In genomic region chr5:146220501-146220878, GRCm38 (mm10) we compare ENCODE assay signal across 8 mouse cellular contexts. TPM values are rescaled to one million over a fixed set of nuclear protein-coding genes. Genes with fewer than 3 reads are reported as not detected.
DNase-seq lines count a peak whose midpoint lies in the region; ATAC-seq lines count a peak whose summit lies in the region.

No protein-coding gene starts in this region.

- no peaks in the 10 kb centered on the region; the same call in 1 of the 2 replicates for H3K4me1 ChIP-seq in neural tube, embryonic 11.5 days (ENCODE audit: control insufficient read depth, insufficient read depth, low read length)
- peaks cover 21% of the 10 kb centered on the region for H3K4me1 ChIP-seq in forebrain, embryonic 10.5 days
- H3K4me1 ChIP-seq in liver, embryonic 11.5 days (replicated peaks; ENCODE audit: control insufficient read depth, insufficient read depth, low read length), result peaks cover 5% of the 10 kb centered on the region
- H3K4me1 ChIP-seq in stomach, embryonic 14.5 days (ENCODE audit: control insufficient read depth, insufficient read depth, low read length), result peaks cover 11% of the 10 kb centered on the region; the same call in 1 of the 2 replicates

- no peak for DNase-seq in neural tube, embryonic 11.5 days (ENCODE audit: low spot score)
- DNase-seq in neural tube, embryonic 10.5 days (ENCODE audit: extremely low spot score, low spot score), result no peak
- DNase-seq in forebrain, embryonic 10.5 days (ENCODE audit: extremely low spot score, low spot score), result no peak
- DNase-seq in liver, embryonic 11.5 days (ENCODE audit: low spot score), result no peak
- no peak for DNase-seq in cerebellum, adult 11-12 months
- no peak for DNase-seq in right cerebral cortex, adult 2 months (ENCODE audit: low spot score in 2 of 2)
- DNase-seq in thymus, postnatal 14 days, result no peak

- H3K27me3 ChIP-seq in neural tube, embryonic 11.5 days (ENCODE audit: control insufficient read depth, insufficient read depth, low read length), result no peaks in the 10 kb centered on the region
- no peaks in the 10 kb centered on the region for H3K27me3 ChIP-seq in forebrain, embryonic 10.5 days (ENCODE audit: poor library complexity, severe bottlenecking)
- no peaks in the 10 kb centered on the region for H3K27me3 ChIP-seq in liver, embryonic 11.5 days (replicated peaks; ENCODE audit: control insufficient read depth, insufficient read depth, low read length)
- no peaks in the 10 kb centered on the region for H3K27me3 ChIP-seq in stomach, embryonic 14.5 days (ENCODE audit: control insufficient read depth, insufficient read depth, low read length)

- H3K4me2 ChIP-seq in neural tube, embryonic 11.5 days (ENCODE audit: low read depth), result peak overlapping the region; percentile 67
- peak overlapping the region; percentile 70 for H3K4me2 ChIP-seq in liver, embryonic 11.5 days
- peak overlapping the region; percentile 54 for H3K4me2 ChIP-seq in stomach, embryonic 14.5 days (replicated peaks; ENCODE audit: low read depth, low read length)

- WGBS in neural tube, embryonic 11.5 days, result 11% methylated on average over 13 of the region's 13 CpGs
- whole genome bisulfite sequencing in forebrain, embryonic 10.5 days, result 11% methylated on average over 13 of the region's 13 CpGs
- WGBS in liver, embryonic 11.5 days, result 8% methylated on average over 13 of the region's 13 CpGs
- 8% methylated on average over 13 of the region's 13 CpGs for WGBS in stomach, embryonic 14.5 days

- ATAC-seq in neural tube, embryonic 11.5 days (ENCODE audit: insufficient read depth, low FRiP score, low TSS enrichment), result no peak; the same call in 1 of the 2 replicates
- ATAC-seq in liver, embryonic 11.5 days (replicated peaks; ENCODE audit: low FRiP score), result peak; percentile 68
- ATAC-seq in stomach, embryonic 14.5 days (ENCODE audit: insufficient number of reproducible peaks, insufficient read depth, low FRiP score, low read depth), result peak; percentile 34; the same call in 1 of the 2 replicates

- peak overlapping the region; percentile 53 for H3K4me3 ChIP-seq in neural tube, embryonic 11.5 days (ENCODE audit: low read depth, low read length)
- peak overlapping the region; percentile 76 for H3K4me3 ChIP-seq in forebrain, embryonic 10.5 days
- H3K4me3 ChIP-seq in liver, embryonic 11.5 days (ENCODE audit: low read depth, low read length), result peak overlapping the region; percentile 70
- peak overlapping the region; percentile 71 for H3K4me3 ChIP-seq in stomach, embryonic 14.5 days (ENCODE audit: low read depth, low read length)

- H3K9ac ChIP-seq in neural tube, embryonic 11.5 days (ENCODE audit: low read length), result peak overlapping the region; percentile 33; the same call in 1 of the 2 replicates
- H3K9ac ChIP-seq in liver, embryonic 11.5 days (ENCODE audit: low read depth, low read length), result peak overlapping the region; percentile 54
- peak overlapping the region; percentile 19; the same call in 1 of the 2 replicates for H3K9ac ChIP-seq in stomach, embryonic 14.5 days (replicated peaks; ENCODE audit: low read depth, low read length)

- H3K27ac ChIP-seq in neural tube, embryonic 11.5 days (ENCODE audit: low read depth, low read length), result no peak overlapping the region
- peak overlapping the region; percentile 98 for H3K27ac ChIP-seq in forebrain, embryonic 10.5 days
- peak overlapping the region; percentile 98; the same call in 1 of the 2 replicates for H3K27ac ChIP-seq in liver, embryonic 11.5 days (ENCODE audit: low read depth, low read length)
- H3K27ac ChIP-seq in stomach, embryonic 14.5 days (ENCODE audit: low read length), result peak overlapping the region; percentile 98; the same call in 1 of the 2 replicates

- H3K36me3 ChIP-seq in neural tube, embryonic 11.5 days (ENCODE audit: control insufficient read depth, insufficient read depth, low read length), result no peaks in the 10 kb centered on the region; the same call in 1 of the 2 replicates
- H3K36me3 ChIP-seq in forebrain, embryonic 10.5 days (replicated peaks), result peaks cover 45% of the 10 kb centered on the region
- H3K36me3 ChIP-seq in liver, embryonic 11.5 days (ENCODE audit: control insufficient read depth, insufficient read depth, low read length), result peaks cover 16% of the 10 kb centered on the region
- H3K36me3 ChIP-seq in stomach, embryonic 14.5 days (ENCODE audit: control insufficient read depth, insufficient read depth, low read length), result peaks cover 25% of the 10 kb centered on the region

- no peaks in the 10 kb centered on the region for H3K9me3 ChIP-seq in neural tube, embryonic 11.5 days (ENCODE audit: control insufficient read depth, low read length)
- H3K9me3 ChIP-seq in forebrain, embryonic 10.5 days, result no peaks in the 10 kb centered on the region
- no peaks in the 10 kb centered on the region for H3K9me3 ChIP-seq in liver, embryonic 11.5 days (ENCODE audit: control insufficient read depth, low read length)
- no peaks in the 10 kb centered on the region for H3K9me3 ChIP-seq in stomach, embryonic 14.5 days (ENCODE audit: control insufficient read depth, low read depth, low read length)

RNA-seq across cellular contexts. Expression of gene Rnf6, which starts 0.9 kb away (rescaled TPM):
- polyA plus RNA-seq in neural tube, embryonic 11.5 days (2014; fragmentation: Nextera tagmentation; extraction: Ambion mirVana), result 22.7 TPM in 2 replicates
- polyA plus RNA-seq in forebrain, embryonic 10.5 days (2016; fragmentation: Nextera tagmentation; extraction: Ambion mirVana), result 25.9 and 27.7 TPM in 2 replicates
- polyA plus RNA-seq in liver, embryonic 11.5 days (2014; fragmentation: Nextera tagmentation; extraction: Ambion mirVana), result 31.5 and 32.6 TPM in 2 replicates
- 40.6 TPM in 2 replicates for polyA plus RNA-seq in stomach, embryonic 14.5 days (2014; fragmentation: Nextera tagmentation; extraction: Ambion mirVana)

RNA-seq across cellular contexts. Expression of gene Cdk8, which starts 10.5 kb away (rescaled TPM):
- 36.0 and 38.4 TPM in 2 replicates for polyA plus RNA-seq in neural tube, embryonic 11.5 days (2014; fragmentation: Nextera tagmentation; extraction: Ambion mirVana)
- 21.8 and 22.6 TPM in 2 replicates for polyA plus RNA-seq in forebrain, embryonic 10.5 days (2016; fragmentation: Nextera tagmentation; extraction: Ambion mirVana)
- polyA plus RNA-seq in liver, embryonic 11.5 days (2014; fragmentation: Nextera tagmentation; extraction: Ambion mirVana), result 31.5 and 34.3 TPM in 2 replicates
- polyA plus RNA-seq in stomach, embryonic 14.5 days (2014; fragmentation: Nextera tagmentation; extraction: Ambion mirVana), result 24.6 and 24.7 TPM in 2 replicates

RNA-seq across cellular contexts. Expression of gene 1700001J03Rik, which starts 35.4 kb away (rescaled TPM):
- polyA plus RNA-seq in neural tube, embryonic 11.5 days (2014; fragmentation: Nextera tagmentation; extraction: Ambion mirVana), result not detected in 2 replicates
- polyA plus RNA-seq in forebrain, embryonic 10.5 days (2016; fragmentation: Nextera tagmentation; extraction: Ambion mirVana), result not detected in 2 replicates
- not detected in 2 replicates for polyA plus RNA-seq in liver, embryonic 11.5 days (2014; fragmentation: Nextera tagmentation; extraction: Ambion mirVana)
- polyA plus RNA-seq in stomach, embryonic 14.5 days (2014; fragmentation: Nextera tagmentation; extraction: Ambion mirVana), result not detected in 2 replicates

RNA-seq across cellular contexts. Expression of gene Gm6309, which starts 50.0 kb away (rescaled TPM):
- not detected in 2 replicates for polyA plus RNA-seq in neural tube, embryonic 11.5 days (2014; fragmentation: Nextera tagmentation; extraction: Ambion mirVana)
- polyA plus RNA-seq in forebrain, embryonic 10.5 days (2016; fragmentation: Nextera tagmentation; extraction: Ambion mirVana), result not detected in 2 replicates
- polyA plus RNA-seq in liver, embryonic 11.5 days (2014; fragmentation: Nextera tagmentation; extraction: Ambion mirVana), result not detected in 2 replicates
- polyA plus RNA-seq in stomach, embryonic 14.5 days (2014; fragmentation: Nextera tagmentation; extraction: Ambion mirVana), result not detected in 2 replicates
